Mouse (Mus musculus): ENCODE data around the gene Gm33543.

GRCm38 (mm10) chr10:95870782-95871181 lies 28.1 kb upstream of the Gm33543 start:
- no peak for TF ChIP-seq CTCF (IDR thresholded peaks at IDR 0.05; ENCODE audit: extremely low read depth, insufficient read depth, low read length)
- TF ChIP-seq POLR2A (IDR thresholded peaks at IDR 0.05; ENCODE audit: extremely low read depth, insufficient read depth, low read length), result no peak
